Mouse (Mus musculus): ENCODE measurements around the gene Emilin3.

Emilin3 gene

GRCm38 (mm10) chr2:160916714-160917113, 4.6 kb upstream of the Emilin3 start:
- no peak for DNase-seq (ENCODE audit: low spot score in 2 of 2)

- DNase-seq (ENCODE audit: low spot score in 2 of 2) = no peak
Measured at GRCm38 (mm10) chr2:160915821-160916610, 3.9 kb upstream of the Emilin3 start.

GRCm38 (mm10) chr2:160914656-160915055, 2.5 kb upstream of the Emilin3 start:
- no peak for DNase-seq (ENCODE audit: low spot score in 2 of 2)

- no peak for DNase-seq (ENCODE audit: low spot score in 2 of 2)
Measured at GRCm38 (mm10) chr2:160911558-160912201, 448 bp downstream of the Emilin3 start.

GRCm38 (mm10) chr2:160910633-160911032, 1.5 kb downstream of the Emilin3 start:
- DNase-seq (ENCODE audit: low spot score in 2 of 2) = no peak

GRCm38 (mm10) chr2:160908607-160909006, 3.5 kb downstream of the Emilin3 start:
- DNase-seq (ENCODE audit: low spot score in 2 of 2) = no peak

GRCm38 (mm10) chr2:160906101-160906500, 6.0 kb downstream of the Emilin3 start:
- DNase-seq (ENCODE audit: low spot score in 2 of 2) = no peak

- no peak for DNase-seq (ENCODE audit: low spot score in 2 of 2)
Measured at GRCm38 (mm10) chr2:160905301-160905700, 6.8 kb downstream of the Emilin3 start.

- no peak for DNase-seq (ENCODE audit: low spot score in 2 of 2)
Measured at GRCm38 (mm10) chr2:160901656-160902412, 10.3 kb downstream of the Emilin3 start.

GRCm38 (mm10) chr2:160891697-160892096, 20.4 kb downstream of the Emilin3 start:
- no peak for DNase-seq (ENCODE audit: low spot score in 2 of 2)

GRCm38 (mm10) chr2:160891045-160891444, 21.1 kb downstream of the Emilin3 start:
- DNase-seq (ENCODE audit: low spot score in 2 of 2) = no peak

GRCm38 (mm10) chr2:160887859-160888258, 24.3 kb downstream of the Emilin3 start:
- no peak for DNase-seq (ENCODE audit: low spot score in 2 of 2)

- peak; percentile 67 to 84 for DNase-seq (ENCODE audit: low spot score in 2 of 2)
Measured at GRCm38 (mm10) chr2:160887284-160887683, 24.8 kb downstream of the Emilin3 start.

- no peak for DNase-seq (ENCODE audit: low spot score in 2 of 2)
Measured at GRCm38 (mm10) chr2:160886221-160886620, 25.9 kb downstream of the Emilin3 start.

GRCm38 (mm10) chr2:160884830-160885229, 27.3 kb downstream of the Emilin3 start:
- no peak for DNase-seq (ENCODE audit: low spot score in 2 of 2)

GRCm38 (mm10) chr2:160883912-160884311, 28.2 kb downstream of the Emilin3 start:
- DNase-seq (ENCODE audit: low spot score in 2 of 2) = no peak

GRCm38 (mm10) chr2:160882436-160882835, 29.7 kb downstream of the Emilin3 start:
- no peak for DNase-seq (ENCODE audit: low spot score in 2 of 2)

- DNase-seq (ENCODE audit: low spot score in 2 of 2) = no peak
Measured at GRCm38 (mm10) chr2:160881462-160882101, 30.5 kb downstream of the Emilin3 start.

GRCm38 (mm10) chr2:160880453-160881195, 31.5 kb downstream of the Emilin3 start, which contains the start of gene Lpin3:
Gene Lpin3, plus strand, starts transcription at chr2:160880670.
- DNase-seq (ENCODE audit: low spot score in 2 of 2) = no peak

GRCm38 (mm10) chr2:160876115-160876514, 36.0 kb downstream of the Emilin3 start:
- no peak for DNase-seq (ENCODE audit: low spot score in 2 of 2)

- DNase-seq (ENCODE audit: low spot score in 2 of 2) = no peak
Measured at GRCm38 (mm10) chr2:160874231-160874877, 37.8 kb downstream of the Emilin3 start.
